Mouse (Mus musculus): ENCODE data around the gene Rpl34. TPM values are rescaled to one million over a fixed set of nuclear protein-coding genes. Genes with fewer than 3 reads are reported as not detected.
A peak's percentile ranks its signal among the peaks of the same experiment; 100 is the strongest.

The Rpl34 gene
- polyA plus RNA-seq, 1 experiment, result 1,328 TPM

GRCm38 (mm10) chr3:130697622-130698021, 32.6 kb downstream of the Rpl34 start:
- no peak overlapping the region for H3K4me3 ChIP-seq (ENCODE audit: extremely low read depth, insufficient read depth, insufficient read length)
- 87% methylated on average over 4 of the region's 4 CpGs for WGBS
- peaks cover 25% of the 10 kb centered on the region for H3K36me3 ChIP-seq (ENCODE audit: control insufficient read depth, insufficient read depth, low read length)
- H3K27me3 ChIP-seq (ENCODE audit: control insufficient read depth, insufficient read depth, low read length), result no peaks in the 10 kb centered on the region
- DNase-seq (ENCODE audit: low read depth in 1 of 2, low spot score in 2 of 2), result no peak
- no peaks in the 10 kb centered on the region for H3K4me1 ChIP-seq (ENCODE audit: control insufficient read depth, insufficient read depth, insufficient read length)
- H3K27ac ChIP-seq (ENCODE audit: insufficient read depth, low read length), result no peak overlapping the region
- TF ChIP-seq CTCF (IDR thresholded peaks at IDR 0.05; ENCODE audit: extremely low read depth, insufficient read depth, insufficient read length, insufficient replicate concordance) (no peak), POLR2A (IDR thresholded peaks at IDR 0.05; ENCODE audit: low read depth, low read length) (no peak)

- no peak overlapping the region for H3K4me3 ChIP-seq (ENCODE audit: extremely low read depth, insufficient read depth, insufficient read length)
- H3K27me3 ChIP-seq (ENCODE audit: control insufficient read depth, insufficient read depth, low read length), result no peaks in the 10 kb centered on the region
- TF ChIP-seq CTCF (IDR thresholded peaks at IDR 0.05; ENCODE audit: extremely low read depth, insufficient read depth, insufficient read length, insufficient replicate concordance) (no peak), POLR2A (IDR thresholded peaks at IDR 0.05; ENCODE audit: low read depth, low read length) (no peak)
- WGBS, result 93% methylated on average over 7 of the region's 7 CpGs
- peaks cover 9% of the 10 kb centered on the region for H3K36me3 ChIP-seq (ENCODE audit: control insufficient read depth, insufficient read depth, low read length)
- DNase-seq (ENCODE audit: low read depth in 1 of 2, low spot score in 2 of 2), result no peak
- H3K4me1 ChIP-seq (ENCODE audit: control insufficient read depth, insufficient read depth, insufficient read length), result 0 out of 2 replicates have a peak, but pooled peaks cover 3% of the 10 kb centered on the region
- no peak overlapping the region for H3K27ac ChIP-seq (ENCODE audit: insufficient read depth, low read length)
These were observed 35.5 kb downstream of the Rpl34 start for GRCm38 (mm10) chr3:130694705-130695104.

- H3K4me3 ChIP-seq (ENCODE audit: extremely low read depth, insufficient read depth, insufficient read length), result no peak overlapping the region
- peaks cover 9% of the 10 kb centered on the region for H3K36me3 ChIP-seq (ENCODE audit: control insufficient read depth, insufficient read depth, low read length)
- DNase-seq (ENCODE audit: low read depth in 1 of 2, low spot score in 2 of 2), result no peak
- H3K4me1 ChIP-seq (ENCODE audit: control insufficient read depth, insufficient read depth, insufficient read length), result 0 out of 2 replicates have a peak, but pooled peaks cover 3% of the 10 kb centered on the region
- 71% methylated on average over 9 of the region's 9 CpGs for WGBS
- TF ChIP-seq CTCF (IDR thresholded peaks at IDR 0.05; ENCODE audit: extremely low read depth, insufficient read depth, insufficient read length, insufficient replicate concordance) (no peak), POLR2A (IDR thresholded peaks at IDR 0.05; ENCODE audit: low read depth, low read length) (no peak)
- no peak overlapping the region for H3K27ac ChIP-seq (ENCODE audit: insufficient read depth, low read length)
- H3K27me3 ChIP-seq (ENCODE audit: control insufficient read depth, insufficient read depth, low read length), result no peaks in the 10 kb centered on the region
These were observed 36.1 kb downstream of the Rpl34 start for GRCm38 (mm10) chr3:130694041-130694593.

- H3K4me3 ChIP-seq (ENCODE audit: extremely low read depth, insufficient read depth, insufficient read length), result peak overlapping the region; percentile 65
- no peak for TF ChIP-seq CTCF (IDR thresholded peaks at IDR 0.05; ENCODE audit: extremely low read depth, insufficient read depth, insufficient read length, insufficient replicate concordance)
- peak overlapping the region; percentile 82 for H3K27ac ChIP-seq (ENCODE audit: insufficient read depth, low read length)
- no peaks in the 10 kb centered on the region for H3K27me3 ChIP-seq (ENCODE audit: control insufficient read depth, insufficient read depth, low read length)
- DNase-seq (ENCODE audit: low read depth in 1 of 2, low spot score in 2 of 2), result no peak
- WGBS, result 19% methylated on average over 12 of the region's 12 CpGs
- 0 out of 2 replicates have a peak, but pooled peaks cover 3% of the 10 kb centered on the region for H3K4me1 ChIP-seq (ENCODE audit: control insufficient read depth, insufficient read depth, insufficient read length)
- peaks cover 5% of the 10 kb centered on the region for H3K36me3 ChIP-seq (ENCODE audit: control insufficient read depth, insufficient read depth, low read length)
These were observed 38.5 kb downstream of the Rpl34 start for GRCm38 (mm10) chr3:130691596-130692170.

GRCm38 (mm10) chr3:130690834-130691595, 39.2 kb downstream of the Rpl34 start:
- no peaks in the 10 kb centered on the region for H3K27me3 ChIP-seq (ENCODE audit: control insufficient read depth, insufficient read depth, low read length)
- 0 out of 2 replicates have a peak, but pooled peaks cover 3% of the 10 kb centered on the region for H3K4me1 ChIP-seq (ENCODE audit: control insufficient read depth, insufficient read depth, insufficient read length)
- peaks cover 3% of the 10 kb centered on the region for H3K36me3 ChIP-seq (ENCODE audit: control insufficient read depth, insufficient read depth, low read length)
- TF ChIP-seq POLR2A (IDR thresholded peaks at IDR 0.05; ENCODE audit: low read depth, low read length) (no peak), CTCF (IDR thresholded peaks at IDR 0.05; ENCODE audit: extremely low read depth, insufficient read depth, insufficient read length, insufficient replicate concordance) (no peak)
- peak overlapping the region; percentile 82 for H3K27ac ChIP-seq (ENCODE audit: insufficient read depth, low read length)
- DNase-seq (ENCODE audit: low read depth in 1 of 2, low spot score in 2 of 2), result peak; percentile 12 to 64
- 14% methylated on average over 20 of the region's 20 CpGs for WGBS
- H3K4me3 ChIP-seq (ENCODE audit: extremely low read depth, insufficient read depth, insufficient read length), result peak overlapping the region; percentile 65

GRCm38 (mm10) chr3:130689630-130690029, 40.6 kb downstream of the Rpl34 start:
- Histone ChIP-seq H3K4me1 (ENCODE audit: control insufficient read depth, insufficient read depth, insufficient read length) (0 out of 2 replicates have a peak, but pooled peaks cover 3% of the 10 kb centered on the region), H3K36me3 (ENCODE audit: control insufficient read depth, insufficient read depth, low read length) (no peaks in the 10 kb centered on the region), H3K27ac (ENCODE audit: insufficient read depth, low read length) (no peak overlapping the region), H3K27me3 (ENCODE audit: control insufficient read depth, insufficient read depth, low read length) (no peaks in the 10 kb centered on the region), H3K4me3 (ENCODE audit: extremely low read depth, insufficient read depth, insufficient read length) (no peak overlapping the region)
- peak in 1 of 2 experiments; percentile 60 for DNase-seq (ENCODE audit: low read depth in 1 of 2, low spot score in 2 of 2)
- WGBS, result 41% methylated on average over 12 of the region's 12 CpGs
- TF ChIP-seq POLR2A (IDR thresholded peaks at IDR 0.05; ENCODE audit: low read depth, low read length) (no peak), CTCF (IDR thresholded peaks at IDR 0.05; ENCODE audit: extremely low read depth, insufficient read depth, insufficient read length, insufficient replicate concordance) (peak; percentile 48; the same call in 1 of the 2 replicates)
